Mouse (Mus musculus) granulocyte monocyte progenitor cell, adult 5-6 weeks (primary cell): Measurements from ENCODE around the gene Zfp706. TPM values are rescaled to one million over a fixed set of nuclear protein-coding genes. Genes with fewer than 3 reads are reported as not detected.

ENCODE experiments used
- ATAC-seq: replicated peaks from 2 replicates; pipeline ENCODE4 v1.8.0; 2016; ENCODE audit warnings: mild to moderate bottlenecking, moderate TSS enrichment, inconsistent platforms; ENCODE audit not compliant: poor library complexity, severe bottlenecking
- total RNA-seq, 2 experiments: library from RNA; stranded (forward) in 1 of 2; stranded (reverse) in 1 of 2; fragments of 200-712, 200-1000 nt in 1 of 2; fragments of >200 nt in 1 of 2; fragmentation: Nextera tagmentation in 1 of 2; gene quantifications; 2 replicates each; pipeline ENCODE4 v1.2.3; 2014 to 2017

The Zfp706 gene
- total RNA-seq, 2 experiments from 2014 or later, result 112 to 276 TPM

- ATAC-seq, result peak; percentile 51
Observed at GRCm38 (mm10) chr15:36980238-36980637, 27.3 kb downstream of the Zfp706 start.

- peak; percentile 99 for ATAC-seq
Observed at GRCm38 (mm10) chr15:36979488-36980201, 27.9 kb downstream of the Zfp706 start.

DNA sequence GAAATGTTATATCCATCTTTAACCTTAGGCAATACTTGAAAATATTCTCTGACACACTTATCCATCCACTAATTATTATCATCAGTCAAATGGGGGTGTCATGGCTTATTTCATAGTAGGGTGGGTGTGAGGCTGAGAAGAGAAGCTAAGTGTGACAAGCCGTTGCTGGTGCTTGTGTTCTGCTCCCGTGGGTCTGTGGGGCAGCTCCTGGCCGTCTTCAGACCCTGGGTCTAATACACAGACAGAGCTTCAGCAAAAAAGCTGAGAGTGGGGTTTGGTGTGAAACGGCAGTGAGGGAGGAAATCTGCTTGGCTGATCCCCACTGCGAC, 28.4 kb downstream of the Zfp706 start:
- ATAC-seq, result no peak

DNA sequence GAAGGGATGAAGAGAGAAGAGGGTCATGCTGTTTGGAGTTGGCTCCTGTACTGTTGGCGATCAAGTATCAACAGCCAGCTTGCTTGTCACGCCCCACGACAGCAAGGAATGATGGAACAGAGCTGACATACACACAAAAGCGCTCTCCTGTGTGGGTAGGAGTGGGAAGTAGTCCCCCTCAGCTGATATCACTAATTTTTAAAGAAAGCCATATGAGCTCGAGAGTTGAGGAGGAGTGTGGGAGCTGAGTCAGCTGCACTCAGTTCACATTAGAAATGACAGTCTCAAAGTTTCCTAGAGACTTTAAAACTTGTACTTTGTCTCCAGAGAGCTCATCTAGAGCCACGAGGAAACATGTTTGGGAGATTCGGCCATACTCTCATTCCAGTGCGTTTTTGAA, 29.8 kb downstream of the Zfp706 start:
- no peak for ATAC-seq

DNA sequence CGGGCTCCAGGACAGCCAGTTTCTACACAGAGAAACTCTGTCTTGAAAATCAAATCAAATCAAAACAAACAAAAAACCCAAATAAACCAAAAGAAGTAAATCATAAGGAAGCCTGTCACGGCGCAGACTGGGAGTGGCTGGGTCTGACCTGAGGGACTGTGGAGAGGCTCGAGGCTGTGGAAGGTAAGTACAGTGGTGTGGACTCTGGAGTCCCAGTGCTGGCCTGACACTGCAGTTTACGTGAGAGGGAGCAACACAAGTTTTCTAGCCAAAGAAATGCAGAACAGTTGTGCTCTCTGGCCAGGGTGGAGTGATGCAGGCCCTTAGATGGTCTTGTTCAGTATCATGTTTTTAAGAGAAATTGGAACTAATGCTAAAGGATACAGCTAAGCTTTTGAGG, 31.9 kb downstream of the Zfp706 start:
- no peak for ATAC-seq

DNA sequence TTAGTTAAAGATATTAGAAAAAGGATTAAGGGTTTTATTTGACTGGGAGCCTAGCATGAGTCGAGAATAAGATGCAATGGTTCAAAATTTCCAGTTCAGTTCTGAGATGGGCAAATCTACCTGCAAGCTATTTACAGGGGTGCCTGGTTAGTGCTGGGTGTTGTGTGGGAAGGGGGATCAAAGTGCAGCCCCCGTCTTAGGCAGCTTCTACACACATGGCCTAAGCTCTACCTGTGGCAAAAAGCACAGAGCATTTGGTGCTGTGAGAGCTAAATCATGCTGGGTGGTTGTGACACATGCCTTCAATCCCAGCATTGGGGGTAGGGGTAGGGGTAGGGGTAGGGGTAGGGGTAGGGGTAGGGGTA, 32.3 kb downstream of the Zfp706 start:
- no peak for ATAC-seq

DNA sequence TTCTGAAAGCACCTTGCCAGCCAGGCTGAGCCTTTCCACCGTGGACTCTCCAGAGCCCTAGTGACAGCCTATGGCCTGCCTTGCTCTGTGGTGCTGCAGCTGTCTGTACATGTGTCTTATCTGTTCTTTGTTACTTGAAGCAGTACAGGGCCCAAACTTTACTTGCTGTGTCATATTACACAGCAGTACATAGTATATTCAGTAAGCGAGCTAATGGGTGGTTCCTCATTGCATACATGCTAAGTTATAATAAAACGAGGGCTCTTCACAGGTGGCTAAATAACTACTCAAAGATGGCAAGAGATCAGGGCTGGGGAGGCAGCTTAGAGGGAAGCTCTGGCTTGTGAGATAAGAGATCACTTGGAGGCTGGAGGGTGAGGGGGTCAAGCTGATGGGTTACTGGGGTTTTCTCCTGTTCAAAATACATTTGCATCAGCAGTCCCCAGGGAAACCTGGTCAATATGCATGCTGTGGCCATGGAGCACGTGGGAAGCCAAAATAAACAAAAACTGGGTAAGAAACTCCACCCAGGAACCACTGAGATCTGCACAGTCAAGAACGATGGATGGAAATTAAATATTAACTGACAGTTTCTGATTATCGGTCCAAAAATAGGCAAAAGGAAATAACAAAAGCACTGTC, 32.8 kb downstream of the Zfp706 start:
- no peak for ATAC-seq

- ATAC-seq, result no peak
Observed at GRCm38 (mm10) chr15:36973714-36974113, 33.9 kb downstream of the Zfp706 start.

GRCm38 (mm10) chr15:36973290-36973689, 34.3 kb downstream of the Zfp706 start:
- no peak for ATAC-seq

DNA sequence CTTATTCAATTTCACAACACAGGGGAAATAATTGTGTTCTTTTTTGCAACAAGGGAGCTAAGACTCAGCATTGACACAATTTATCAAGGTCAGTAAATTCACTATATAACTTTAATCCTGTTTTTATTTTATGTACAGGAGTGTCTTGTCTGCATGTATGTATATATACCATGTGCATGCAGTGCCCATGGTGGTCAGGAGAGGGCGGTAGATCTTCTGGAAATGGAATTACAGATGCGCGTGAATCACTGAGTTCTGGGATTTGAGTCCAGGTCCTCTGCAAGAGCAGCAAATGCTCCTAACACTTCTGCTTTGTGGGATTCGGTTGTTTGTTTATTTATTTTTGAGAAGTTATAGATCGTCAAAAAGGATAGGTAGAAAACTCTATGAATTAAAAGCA, 37.8 kb downstream of the Zfp706 start:
- ATAC-seq, result no peak

- no peak for ATAC-seq
Observed at GRCm38 (mm10) chr15:36968295-36968694, 39.3 kb downstream of the Zfp706 start.

GRCm38 (mm10) chr15:36967381-36968211, 40.0 kb downstream of the Zfp706 start:
- no peak for ATAC-seq

DNA sequence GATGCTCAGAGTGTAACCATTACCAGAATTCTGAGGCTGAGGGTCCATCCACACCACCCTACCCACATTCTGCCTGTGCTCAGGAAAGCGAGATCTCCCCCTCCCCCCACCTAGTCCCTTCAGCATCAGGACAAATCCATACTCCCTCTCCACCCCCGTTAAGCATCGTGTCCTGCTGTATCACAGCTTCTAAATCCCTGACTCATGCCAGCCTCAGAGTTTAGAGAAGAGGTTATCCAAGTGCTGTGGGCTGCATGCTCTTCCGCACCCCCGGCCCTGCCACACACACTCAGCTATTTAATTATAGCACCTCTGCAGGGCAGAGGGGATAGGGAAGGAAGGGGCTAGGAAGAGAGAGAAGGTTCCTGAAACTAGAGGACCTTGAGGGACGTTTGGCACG, 40.6 kb downstream of the Zfp706 start:
- peak; percentile 79 for ATAC-seq

GRCm38 (mm10) chr15:36966466-36966865, 41.1 kb downstream of the Zfp706 start:
- no peak for ATAC-seq

DNA sequence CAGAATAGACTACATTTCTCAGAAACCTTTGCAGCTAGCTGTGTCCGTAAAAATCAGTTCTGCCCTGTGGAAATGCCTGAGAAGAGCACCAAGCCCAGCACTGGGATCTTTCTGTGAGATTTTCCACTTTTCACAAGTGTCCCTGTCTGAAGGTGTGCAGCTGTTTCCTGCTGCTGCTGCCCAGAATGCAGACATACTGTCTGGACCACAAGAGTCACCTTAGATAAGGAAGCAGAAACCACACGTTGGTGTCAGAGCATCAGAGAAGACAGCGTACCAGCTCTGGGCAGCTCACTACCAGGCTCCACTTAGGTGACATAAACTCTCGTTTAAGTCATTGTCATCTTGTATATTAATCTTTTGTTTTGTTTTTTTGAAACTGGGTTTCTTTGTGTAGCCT, 41.8 kb downstream of the Zfp706 start:
- no peak for ATAC-seq

GRCm38 (mm10) chr15:36962931-36963330, 44.6 kb downstream of the Zfp706 start:
- no peak for ATAC-seq

DNA sequence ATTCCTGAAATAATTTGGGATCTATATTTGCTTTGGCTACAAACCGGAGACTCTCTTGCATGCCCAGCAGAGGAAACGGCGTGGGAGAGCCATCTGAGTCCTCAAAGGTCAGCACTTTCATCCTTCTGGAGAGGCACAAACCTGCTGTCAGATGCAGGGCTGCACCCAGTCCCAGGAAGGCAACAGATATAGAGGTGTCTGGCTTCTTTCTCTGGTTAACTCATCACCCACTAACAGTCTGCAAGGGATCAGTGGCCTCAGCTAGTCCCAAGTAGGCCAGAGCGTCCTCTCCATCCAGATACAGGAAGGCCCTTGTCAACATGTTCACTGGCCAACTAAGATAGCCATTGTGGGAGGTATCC, 46.7 kb downstream of the Zfp706 start:
- ATAC-seq, result no peak

- peak; percentile 61 for ATAC-seq
Observed at GRCm38 (mm10) chr15:36960010-36960875, 47.3 kb downstream of the Zfp706 start.

DNA sequence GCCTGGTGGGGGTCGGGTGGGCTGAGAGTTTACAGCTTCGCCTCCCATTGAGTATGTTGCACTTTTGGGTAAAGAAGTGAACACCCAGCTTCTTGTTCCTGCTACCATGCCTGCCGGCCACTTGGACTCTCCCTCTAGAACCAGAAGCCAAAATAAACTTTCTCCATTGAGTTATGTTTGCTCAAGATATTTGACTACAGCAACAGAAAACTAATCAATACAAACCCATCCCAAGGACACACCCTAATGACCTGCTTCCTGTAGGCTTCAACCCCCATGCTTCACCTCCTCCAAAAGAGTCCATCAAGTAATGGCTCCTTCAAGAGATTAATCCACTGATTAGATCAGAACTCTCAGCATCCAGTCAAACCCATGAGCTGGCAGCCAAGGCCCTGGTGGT, 51.4 kb downstream of the Zfp706 start:
- no peak for ATAC-seq

- no peak for ATAC-seq
Observed at GRCm38 (mm10) chr15:36950258-36950657, 57.3 kb downstream of the Zfp706 start.
